Mouse (Mus musculus): ENCODE measurements around the gene Amer2.
A peak's percentile ranks its signal among the peaks of the same experiment; 100 is the strongest.
"Not testable (repeated sequence)": the region's sequence is repeated elsewhere in the genome, so short reads cannot be mapped to it uniquely, and the experiment has no call there.

Amer2 gene

GRCm38 (mm10) chr14:60372821-60373309 is at the start of gene Amer2:
Amer2 (plus strand) TSS chr14:60373259.
- no peak for DNase-seq (ENCODE audit: low spot score)

GRCm38 (mm10) chr14:60340001-60340400 is 33.1 kb upstream of the Amer2 start:
- not testable (repeated sequence) for DNase-seq (ENCODE audit: low spot score)

GRCm38 (mm10) chr14:60340570-60340969 is 32.5 kb upstream of the Amer2 start:
- no peak for DNase-seq (ENCODE audit: low spot score)

- DNase-seq (ENCODE audit: low spot score) = no peak
These were observed 27.7 kb upstream of the Amer2 start for GRCm38 (mm10) chr14:60345326-60345876.

GRCm38 (mm10) chr14:60358347-60358746 is 14.7 kb upstream of the Amer2 start:
- no peak for DNase-seq (ENCODE audit: low spot score)

- no peak for DNase-seq (ENCODE audit: low spot score)
These were observed 11.5 kb upstream of the Amer2 start for GRCm38 (mm10) chr14:60361380-60362212.

- DNase-seq (ENCODE audit: low spot score) = no peak
These were observed 6.3 kb upstream of the Amer2 start for GRCm38 (mm10) chr14:60366729-60367128.

GRCm38 (mm10) chr14:60368769-60369666 is 4.0 kb upstream of the Amer2 start:
- no peak for DNase-seq (ENCODE audit: low spot score)

- no peak for DNase-seq (ENCODE audit: low spot score)
These were observed 3.3 kb upstream of the Amer2 start for GRCm38 (mm10) chr14:60369667-60370315.

- DNase-seq (ENCODE audit: low spot score) = no peak
These were observed 4.0 kb downstream of the Amer2 start for GRCm38 (mm10) chr14:60377107-60377506.

- DNase-seq (ENCODE audit: low spot score) = no peak
These were observed 4.5 kb downstream of the Amer2 start for GRCm38 (mm10) chr14:60377546-60377945.

GRCm38 (mm10) chr14:60378057-60378565 is 5.1 kb downstream of the Amer2 start:
- DNase-seq (ENCODE audit: low spot score) = peak; percentile 23

- peak; percentile 25 for DNase-seq (ENCODE audit: low spot score)
These were observed 5.7 kb downstream of the Amer2 start for GRCm38 (mm10) chr14:60378566-60379322.

- no peak for DNase-seq (ENCODE audit: low spot score)
These were observed 6.4 kb downstream of the Amer2 start for GRCm38 (mm10) chr14:60379323-60379957.

- DNase-seq (ENCODE audit: low spot score) = no peak
These were observed 6.9 kb downstream of the Amer2 start for GRCm38 (mm10) chr14:60379958-60380330.

- no peak for DNase-seq (ENCODE audit: low spot score)
These were observed 8.6 kb downstream of the Amer2 start for GRCm38 (mm10) chr14:60381671-60382070.

- no peak for DNase-seq (ENCODE audit: low spot score)
These were observed 10.8 kb downstream of the Amer2 start for GRCm38 (mm10) chr14:60383816-60384215.

- no peak for DNase-seq (ENCODE audit: low spot score)
These were observed 11.2 kb downstream of the Amer2 start for GRCm38 (mm10) chr14:60384269-60384668.

- no peak for DNase-seq (ENCODE audit: low spot score)
These were observed 12.1 kb downstream of the Amer2 start for GRCm38 (mm10) chr14:60385079-60385643.
